Mouse (Mus musculus) olfactory bulb, adult 2 months (tissue): ENCODE data around the gene Garnl3.

Source experiments
- CTCF ChIP-seq: fragments of 200-500 bp; IDR thresholded peaks from 2 replicates; pipeline ENCODE4 v1.5.1; 2012; ENCODE audit warnings: low read depth, mild to moderate bottlenecking, low read length, moderate library complexity; ENCODE audit not compliant: insufficient read depth
- POLR2A ChIP-seq: fragments of 200-500 bp; IDR thresholded peaks from 2 replicates; pipeline ENCODE4 v1.6.1; 2012; ENCODE audit warnings: mild to moderate bottlenecking, low read depth, low read length, moderate library complexity; ENCODE audit not compliant: insufficient read depth

- TF ChIP-seq CTCF (0 out of 2 replicates have a peak, but pooled peaks have one; percentile 15), POLR2A (no peak)
Measured at GRCm38 (mm10) chr2:33131500-33132092, at the start of gene Garnl3.
